Mouse (Mus musculus): Measurements from ENCODE around the gene Itga5. TPM values are rescaled to one million over a fixed set of nuclear protein-coding genes. Genes with fewer than 3 reads are reported as not detected.
A peak's percentile ranks its signal among the peaks of the same experiment; 100 is the strongest.

The Itga5 gene
- total and polyA plus RNA-seq, 2 experiments from 2014 or later = 5.0 to 8.2 TPM

- ATAC-seq = no peak
- H3K36me3 ChIP-seq (ENCODE audit: insufficient read depth, low read length) = no peaks in the 10 kb centered on the region
- 73% methylated on average over 2 of the region's 2 CpGs for WGBS
Observed at GRCm38 (mm10) chr15:103354690-103355089, 11.9 kb downstream of the Itga5 start.

GRCm38 (mm10) chr15:103353511-103354256, 12.9 kb downstream of the Itga5 start:
- ATAC-seq (no peak), DNase-seq (ENCODE audit: low spot score) (no peak)
- Histone ChIP-seq H3K9me3 (ENCODE audit: low read length) (no peaks in the 10 kb centered on the region), H3K36me3 (ENCODE audit: insufficient read depth, low read length) (no peaks in the 10 kb centered on the region), H3K9ac (replicated peaks; ENCODE audit: low read length) (no peak overlapping the region), H3K27ac (no peak overlapping the region), H3K4me2 (ENCODE audit: low read depth, low read length) (no peak overlapping the region), H3K4me3 (ENCODE audit: low read length) (no peak overlapping the region), H3K27me3 (ENCODE audit: insufficient read depth, low read length) (no peaks in the 10 kb centered on the region), H3K4me1 (ENCODE audit: insufficient read depth, low read length) (no peaks in the 10 kb centered on the region)
- 94% methylated on average over 11 of the region's 11 CpGs for WGBS
- TF ChIP-seq CTCF (IDR thresholded peaks at IDR 0.05; ENCODE audit: low read depth) = no peak

More at GRCm38 (mm10) chr15:103354690-103355089, 11.9 kb downstream of the Itga5 start:
- H3K9ac ChIP-seq (replicated peaks; ENCODE audit: low read length) = no peak overlapping the region
- no peaks in the 10 kb centered on the region for H3K27me3 ChIP-seq (ENCODE audit: insufficient read depth, low read length)
- no peak overlapping the region for H3K27ac ChIP-seq
- DNase-seq (ENCODE audit: low spot score) = no peak
- H3K4me3 ChIP-seq (ENCODE audit: low read length) = no peak overlapping the region
- TF ChIP-seq CTCF (IDR thresholded peaks at IDR 0.05; ENCODE audit: low read depth) = no peak
- no peaks in the 10 kb centered on the region for H3K4me1 ChIP-seq (ENCODE audit: insufficient read depth, low read length)
- no peak overlapping the region for H3K4me2 ChIP-seq (ENCODE audit: low read depth, low read length)
- no peaks in the 10 kb centered on the region for H3K9me3 ChIP-seq (ENCODE audit: low read length)

GRCm38 (mm10) chr15:103352856-103353255, 13.7 kb downstream of the Itga5 start:
- ATAC-seq = peak; percentile 59
- WGBS = 44% methylated on average over 4 of the region's 4 CpGs
- Histone ChIP-seq H3K9ac (replicated peaks; ENCODE audit: low read length) (no peak overlapping the region), H3K4me1 (ENCODE audit: insufficient read depth, low read length) (no peaks in the 10 kb centered on the region), H3K4me3 (ENCODE audit: low read length) (no peak overlapping the region), H3K4me2 (ENCODE audit: low read depth, low read length) (no peak overlapping the region), H3K27me3 (ENCODE audit: insufficient read depth, low read length) (no peaks in the 10 kb centered on the region), H3K9me3 (ENCODE audit: low read length) (no peaks in the 10 kb centered on the region), H3K36me3 (ENCODE audit: insufficient read depth, low read length) (no peaks in the 10 kb centered on the region), H3K27ac (no peak overlapping the region)
- peak; percentile 90 for TF ChIP-seq CTCF (IDR thresholded peaks at IDR 0.05; ENCODE audit: low read depth)
- peak; percentile 85 for DNase-seq (ENCODE audit: low spot score)

- Histone ChIP-seq H3K27ac (no peak overlapping the region), H3K4me3 (ENCODE audit: low read length) (no peak overlapping the region), H3K36me3 (ENCODE audit: insufficient read depth, low read length) (no peaks in the 10 kb centered on the region), H3K4me1 (ENCODE audit: insufficient read depth, low read length) (no peaks in the 10 kb centered on the region), H3K9me3 (ENCODE audit: low read length) (no peaks in the 10 kb centered on the region), H3K27me3 (ENCODE audit: insufficient read depth, low read length) (no peaks in the 10 kb centered on the region), H3K4me2 (ENCODE audit: low read depth, low read length) (no peak overlapping the region), H3K9ac (replicated peaks; ENCODE audit: low read length) (no peak overlapping the region)
- ATAC-seq (peak; percentile 38), DNase-seq (ENCODE audit: low spot score) (peak; percentile 89)
- TF ChIP-seq CTCF (IDR thresholded peaks at IDR 0.05; ENCODE audit: low read depth) = peak; percentile 80
- WGBS = 5% methylated on average over 2 of the region's 2 CpGs
Observed at GRCm38 (mm10) chr15:103347275-103347684, 19.3 kb downstream of the Itga5 start.

DNA sequence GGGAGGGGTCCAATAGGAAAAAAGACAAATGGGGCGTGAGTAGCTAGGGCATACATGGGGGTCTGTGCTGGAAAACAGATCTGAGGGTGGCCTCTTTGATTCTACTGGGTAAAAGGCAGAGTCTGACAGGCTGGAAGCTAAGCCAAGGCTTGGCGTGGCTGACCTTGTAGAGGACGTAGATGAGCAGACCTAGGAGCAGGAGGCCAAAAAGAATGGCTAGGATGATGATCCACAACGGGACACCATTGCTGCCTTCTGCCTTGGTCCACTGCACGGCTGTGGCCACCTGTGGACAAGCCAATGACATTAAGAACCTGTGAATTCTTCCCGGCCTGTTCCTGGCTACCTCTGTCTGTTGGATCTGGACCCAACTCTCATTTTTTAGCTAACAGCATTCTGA, 20.8 kb downstream of the Itga5 start:
- H3K4me3 ChIP-seq (ENCODE audit: low read length) = no peak overlapping the region
- ATAC-seq = no peak
- no peaks in the 10 kb centered on the region for H3K9me3 ChIP-seq (ENCODE audit: low read length)
- no peak overlapping the region for H3K4me2 ChIP-seq (ENCODE audit: low read depth, low read length)
- H3K36me3 ChIP-seq (ENCODE audit: insufficient read depth, low read length) = no peaks in the 10 kb centered on the region
- H3K27me3 ChIP-seq (ENCODE audit: insufficient read depth, low read length) = no peaks in the 10 kb centered on the region
- 0 out of 2 replicates have a peak, but pooled peaks cover 6% of the 10 kb centered on the region for H3K4me1 ChIP-seq (ENCODE audit: insufficient read depth, low read length)
- no peak overlapping the region for H3K9ac ChIP-seq (replicated peaks; ENCODE audit: low read length)
- DNase-seq (ENCODE audit: low spot score) = no peak
- WGBS = 82% methylated on average over 6 of the region's 6 CpGs
- TF ChIP-seq CTCF (IDR thresholded peaks at IDR 0.05; ENCODE audit: low read depth) = no peak
- no peak overlapping the region for H3K27ac ChIP-seq

- Histone ChIP-seq H3K4me1 (ENCODE audit: insufficient read depth, low read length) (0 out of 2 replicates have a peak, but pooled peaks cover 10% of the 10 kb centered on the region), H3K27me3 (ENCODE audit: insufficient read depth, low read length) (no peaks in the 10 kb centered on the region), H3K36me3 (ENCODE audit: insufficient read depth, low read length) (no peaks in the 10 kb centered on the region), H3K9ac (replicated peaks; ENCODE audit: low read length) (no peak overlapping the region), H3K4me2 (ENCODE audit: low read depth, low read length) (no peak overlapping the region), H3K9me3 (ENCODE audit: low read length) (no peaks in the 10 kb centered on the region), H3K27ac (no peak overlapping the region), H3K4me3 (ENCODE audit: low read length) (no peak overlapping the region)
- TF ChIP-seq CTCF (IDR thresholded peaks at IDR 0.05; ENCODE audit: low read depth) = no peak; the same call in 1 of the 2 replicates
- DNase-seq (ENCODE audit: low spot score) (no peak), ATAC-seq (no peak)
Observed at GRCm38 (mm10) chr15:103343556-103343955, 23.0 kb downstream of the Itga5 start.

GRCm38 (mm10) chr15:103343008-103343407, 23.6 kb downstream of the Itga5 start:
- Histone ChIP-seq H3K27ac (no peak overlapping the region), H3K27me3 (ENCODE audit: insufficient read depth, low read length) (no peaks in the 10 kb centered on the region), H3K9me3 (ENCODE audit: low read length) (no peaks in the 10 kb centered on the region), H3K36me3 (ENCODE audit: insufficient read depth, low read length) (no peaks in the 10 kb centered on the region), H3K9ac (replicated peaks; ENCODE audit: low read length) (no peak overlapping the region), H3K4me1 (ENCODE audit: insufficient read depth, low read length) (0 out of 2 replicates have a peak, but pooled peaks cover 10% of the 10 kb centered on the region), H3K4me3 (ENCODE audit: low read length) (no peak overlapping the region), H3K4me2 (ENCODE audit: low read depth, low read length) (no peak overlapping the region)
- no peak for DNase-seq (ENCODE audit: low spot score)
- no peak for TF ChIP-seq CTCF (IDR thresholded peaks at IDR 0.05; ENCODE audit: low read depth)
- 83% methylated on average over 2 of the region's 3 CpGs for WGBS
- no peak for ATAC-seq
